Mouse (Mus musculus): ENCODE measurements at regions not wholly inside any gene's neighbourhood (a gene's known extent, or its start where the extent isn't known, plus 50 kb on each side); places are given as distances from the start of the nearest gene placed in this dataset.

GRCm38 (mm10) chr5:139627552-139627951, 84.3 kb downstream of the Uncx start:
- TF ChIP-seq CTCF (IDR thresholded peaks at IDR 0.05) (no peak), EP300 (IDR thresholded peaks at IDR 0.05) (no peak)

Measured in lung, postnatal 0 days (tissue).